Mouse (Mus musculus): Measurements from ENCODE around the gene Sh3gl2.

DNA sequence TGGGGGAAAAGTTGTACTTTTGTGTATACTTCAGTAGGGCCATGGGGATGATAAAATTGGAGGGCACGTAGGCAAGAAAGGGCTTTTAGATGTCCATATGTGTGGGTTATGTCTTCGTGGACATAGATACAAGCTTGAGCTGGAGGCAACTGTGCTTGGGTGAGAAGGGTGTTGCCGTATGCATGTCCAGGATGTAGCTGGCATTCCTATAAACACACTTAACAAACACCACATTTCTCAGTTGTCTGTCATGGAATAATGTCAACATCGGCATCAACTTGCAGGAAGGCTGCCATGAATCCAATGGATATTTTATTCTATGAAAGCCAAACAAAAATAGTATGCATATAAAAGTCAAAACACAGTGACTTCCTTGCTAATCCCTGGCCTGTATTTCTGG, 227.9 kb downstream of the Sh3gl2 start:
- TF ChIP-seq POLR2A (IDR thresholded peaks at IDR 0.05; ENCODE audit: low read depth, low read length) (no peak), CTCF (IDR thresholded peaks at IDR 0.05; ENCODE audit: borderline replicate concordance, insufficient read depth, low read length) (no peak)
